Mouse (Mus musculus): ENCODE data around the gene Bcam. TPM values are rescaled to one million over a fixed set of nuclear protein-coding genes. Genes with fewer than 3 reads are reported as not detected.

Bcam gene
- total and polyA plus RNA-seq, 3 experiments: 2.6 to 8.1 TPM; not detected in 1

- Histone ChIP-seq H3K9ac (ENCODE audit: control insufficient read depth, low read depth, low read length, poor library complexity, severe bottlenecking) (no peak overlapping the region), H3K4me3 (ENCODE audit: control insufficient read depth in 1 of 2, insufficient read depth in 1 of 2, low read depth in 2 of 2, low read length in 2 of 2) (no peak overlapping the region), H3K27me3 (ENCODE audit: control insufficient read depth in 1 of 2, insufficient read depth in 2 of 2, low read length in 2 of 2) (no peaks in the 10 kb centered on the region), H3K36me3 (ENCODE audit: control insufficient read depth in 1 of 2, insufficient read depth in 2 of 2, low read length in 2 of 2) (no peaks in the 10 kb centered on the region), H3K4me1 (ENCODE audit: control insufficient read depth in 1 of 2, insufficient read depth in 2 of 2, low read length in 2 of 2) (peaks cover 0 to 3% of the 10 kb centered on the region in 2 experiments; a peak in 3 of 4 replicates), H3K27ac (ENCODE audit: control insufficient read depth, low read depth, low read length) (no peak overlapping the region), H3K79me2 (ENCODE audit: control insufficient read depth, insufficient read depth, low read length, poor library complexity) (no peaks in the 10 kb centered on the region), H3K9me3 (replicated peaks; ENCODE audit: insufficient read depth, low read length) (no peaks in the 10 kb centered on the region)
- DNase-seq (ENCODE audit: low read depth, low spot score): no peak
- TF ChIP-seq GABPA (IDR thresholded peaks at IDR 0.05; ENCODE audit: low read depth, low read length): no peak
- no peak for TF ChIP-seq ZC3H11A (IDR thresholded peaks at IDR 0.05; ENCODE audit: low read depth, low read length)
- TF ChIP-seq MAZ (IDR thresholded peaks at IDR 0.05; ENCODE audit: low read depth, low read length): no peak
- no peak for TF ChIP-seq KAT2A (conservative IDR thresholded peaks at IDR 0.05; ENCODE audit: low read depth, low read length)
- TF ChIP-seq CHD1 (IDR thresholded peaks at IDR 0.05; ENCODE audit: low read depth, low read length): no peak
- TF ChIP-seq POLR2A (IDR thresholded peaks at IDR 0.05; ENCODE audit: control insufficient read depth in 1 of 2, insufficient read depth in 1 of 2, low read depth in 1 of 2, low read length in 2 of 2, poor library complexity in 1 of 2): no peak
- no peak for TF ChIP-seq MAFK (IDR thresholded peaks at IDR 0.05; ENCODE audit: borderline replicate concordance, low read depth, low read length)
- TF ChIP-seq UBTF (IDR thresholded peaks at IDR 0.05; ENCODE audit: borderline replicate concordance, insufficient read depth, low read depth, low read length): no peak
- no peak for TF ChIP-seq ZNF384 (IDR thresholded peaks at IDR 0.05; ENCODE audit: low read depth, low read length)
- TF ChIP-seq MEF2A (IDR thresholded peaks at IDR 0.05; ENCODE audit: extremely low read depth, insufficient replicate concordance, low read depth, low read length, poor library complexity, severe bottlenecking): no peak
- TF ChIP-seq TCF12 (IDR thresholded peaks at IDR 0.05; ENCODE audit: low read depth, low read length): no peak
- TF ChIP-seq EP300 (IDR thresholded peaks at IDR 0.05; ENCODE audit: low read depth in 1 of 2, low read length in 2 of 2): no peak
- no peak for TF ChIP-seq RAD21 (IDR thresholded peaks at IDR 0.05; ENCODE audit: low read depth, low read length)
- no peak for TF ChIP-seq TAL1 (IDR thresholded peaks at IDR 0.05; ENCODE audit: low read length)
- TF ChIP-seq USF2 (IDR thresholded peaks at IDR 0.05; ENCODE audit: borderline replicate concordance in 1 of 2, insufficient read depth in 1 of 2, low read depth in 1 of 2, low read length in 2 of 2): no peak
- no peak for TF ChIP-seq MAX (IDR thresholded peaks at IDR 0.05; ENCODE audit: low read length)
- no peak for TF ChIP-seq TBP (IDR thresholded peaks at IDR 0.05; ENCODE audit: low read depth, low read length)
- TF ChIP-seq MYB (IDR thresholded peaks at IDR 0.05; ENCODE audit: low read depth, low read length): no peak
- no peak for TF ChIP-seq JUND (IDR thresholded peaks at IDR 0.05; ENCODE audit: low read depth, low read length)
- no peak for TF ChIP-seq MYC (IDR thresholded peaks at IDR 0.05; ENCODE audit: low read depth, low read length)
Observed at GRCm38 (mm10) chr7:19764581-19764980, 6.2 kb downstream of the Bcam start.

DNA sequence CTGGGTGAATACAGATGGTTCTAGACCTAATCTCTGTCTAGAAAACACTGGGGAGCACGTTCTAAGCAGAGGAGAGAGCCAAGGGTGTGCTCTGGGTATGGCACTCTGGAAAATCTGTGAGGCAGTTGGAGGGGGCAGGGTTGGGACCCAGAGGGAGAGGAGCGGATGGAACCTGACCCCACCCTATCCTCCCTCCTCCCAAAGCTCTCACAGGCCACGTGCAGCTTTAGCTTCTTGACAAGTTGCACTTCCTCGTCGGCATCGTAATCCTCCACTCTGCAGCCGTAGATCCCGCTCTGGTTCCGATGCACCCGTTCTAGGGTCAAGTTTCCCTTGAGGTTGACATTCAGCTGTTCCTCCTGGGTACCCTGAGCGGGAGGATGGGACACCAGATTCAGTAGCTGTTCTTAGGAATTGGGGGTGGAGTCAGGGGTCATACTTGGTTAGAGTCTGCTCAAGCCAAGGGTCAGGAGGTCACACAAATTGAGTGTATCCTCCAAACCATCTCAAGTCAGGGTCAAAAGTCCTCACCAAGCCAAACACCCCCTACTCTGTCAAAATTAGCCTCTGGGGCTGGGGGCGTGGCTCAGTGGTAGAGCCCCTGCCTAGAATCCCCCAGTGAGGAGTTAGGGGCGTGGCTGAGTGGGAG is 6.9 kb downstream of the Bcam start:
- no peaks in the 10 kb centered on the region for H3K79me2 ChIP-seq (ENCODE audit: control insufficient read depth, insufficient read depth, low read length, poor library complexity)
- no peaks in the 10 kb centered on the region for H3K36me3 ChIP-seq (ENCODE audit: control insufficient read depth in 1 of 2, insufficient read depth in 2 of 2, low read length in 2 of 2)
- TF ChIP-seq E2F4 (IDR thresholded peaks at IDR 0.05; ENCODE audit: borderline replicate concordance, low read depth, low read length) (no peak), MYB (IDR thresholded peaks at IDR 0.05; ENCODE audit: low read depth, low read length) (no peak), POLR2AphosphoS5 (IDR thresholded peaks at IDR 0.05; ENCODE audit: borderline replicate concordance, low read depth, low read length) (no peak), MAZ (IDR thresholded peaks at IDR 0.05; ENCODE audit: low read depth, low read length) (no peak), POLR2AphosphoS2 (IDR thresholded peaks at IDR 0.05; ENCODE audit: low read length) (no peak), ETS1 (IDR thresholded peaks at IDR 0.05; ENCODE audit: low read depth, low read length) (no peak), KAT2A (conservative IDR thresholded peaks at IDR 0.05; ENCODE audit: low read depth, low read length) (no peak), EP300 (IDR thresholded peaks at IDR 0.05; ENCODE audit: low read depth in 1 of 2, low read length in 2 of 2) (no peak), MYC (IDR thresholded peaks at IDR 0.05; ENCODE audit: low read depth, low read length) (no peak), HCFC1 (IDR thresholded peaks at IDR 0.05; ENCODE audit: low read depth, low read length) (no peak), TBP (IDR thresholded peaks at IDR 0.05; ENCODE audit: low read depth, low read length) (no peak), TAL1 (IDR thresholded peaks at IDR 0.05; ENCODE audit: low read length) (no peak), TCF12 (IDR thresholded peaks at IDR 0.05; ENCODE audit: low read depth, low read length) (no peak), MAFK (IDR thresholded peaks at IDR 0.05; ENCODE audit: borderline replicate concordance, low read depth, low read length) (no peak), ZC3H11A (IDR thresholded peaks at IDR 0.05; ENCODE audit: low read depth, low read length) (no peak), CHD1 (IDR thresholded peaks at IDR 0.05; ENCODE audit: low read depth, low read length) (no peak), UBTF (IDR thresholded peaks at IDR 0.05; ENCODE audit: borderline replicate concordance, insufficient read depth, low read depth, low read length) (no peak), MAX (IDR thresholded peaks at IDR 0.05; ENCODE audit: low read length) (no peak), SMC3 (IDR thresholded peaks at IDR 0.05; ENCODE audit: low read depth, low read length) (no peak), NRF1 (IDR thresholded peaks at IDR 0.05; ENCODE audit: insufficient read depth, low read depth, low read length, poor library complexity, severe bottlenecking) (no peak)
- H3K4me1 ChIP-seq (ENCODE audit: control insufficient read depth in 1 of 2, insufficient read depth in 2 of 2, low read length in 2 of 2): no peaks in the 10 kb centered on the region; a peak in 1 of 4 replicates
- H3K9ac ChIP-seq (ENCODE audit: control insufficient read depth, low read depth, low read length, poor library complexity, severe bottlenecking): no peak overlapping the region
- H3K27me3 ChIP-seq (ENCODE audit: control insufficient read depth in 1 of 2, insufficient read depth in 2 of 2, low read length in 2 of 2): no peaks in the 10 kb centered on the region
- no peak overlapping the region for H3K4me3 ChIP-seq (ENCODE audit: control insufficient read depth in 1 of 2, insufficient read depth in 1 of 2, low read depth in 2 of 2, low read length in 2 of 2)
- H3K27ac ChIP-seq (ENCODE audit: control insufficient read depth, low read depth, low read length): no peak overlapping the region
- no peaks in the 10 kb centered on the region for H3K9me3 ChIP-seq (replicated peaks; ENCODE audit: insufficient read depth, low read length)
- no peak for DNase-seq (ENCODE audit: low read depth, low spot score)
